Mouse (Mus musculus): ENCODE data around the gene Gzmk. TPM values are rescaled to one million over a fixed set of nuclear protein-coding genes. Genes with fewer than 3 reads are reported as not detected.

The Gzmk gene
- polyA plus RNA-seq, 1 experiment from 2014 or later: not detected

GRCm38 (mm10) chr13:113227666-113228463 lies 2.2 kb upstream of the Gzmk start:
- no peaks in the 10 kb centered on the region for H3K36me3 ChIP-seq (ENCODE audit: control insufficient read depth, insufficient read depth)
- H3K27ac ChIP-seq (ENCODE audit: low read depth, low read length): no peak overlapping the region
- H3K4me3 ChIP-seq (ENCODE audit: low read depth, low read length): no peak overlapping the region
- 85% methylated on average over 17 of the region's 17 CpGs for WGBS
- H3K9ac ChIP-seq (ENCODE audit: low read depth, low read length): no peak overlapping the region
- H3K4me2 ChIP-seq (replicated peaks; ENCODE audit: low read depth): no peak overlapping the region
- ATAC-seq: no peak
- TF ChIP-seq CTCF (IDR thresholded peaks at IDR 0.05; ENCODE audit: low read depth): peak; percentile 36; the same call in 1 of the 2 replicates
- H3K4me1 ChIP-seq (replicated peaks; ENCODE audit: control insufficient read depth, insufficient read depth, low read length): no peaks in the 10 kb centered on the region
- H3K9me3 ChIP-seq (ENCODE audit: control insufficient read depth): no peaks in the 10 kb centered on the region
- H3K27me3 ChIP-seq (replicated peaks; ENCODE audit: control insufficient read depth, insufficient read depth, low read length): no peaks in the 10 kb centered on the region

DNA sequence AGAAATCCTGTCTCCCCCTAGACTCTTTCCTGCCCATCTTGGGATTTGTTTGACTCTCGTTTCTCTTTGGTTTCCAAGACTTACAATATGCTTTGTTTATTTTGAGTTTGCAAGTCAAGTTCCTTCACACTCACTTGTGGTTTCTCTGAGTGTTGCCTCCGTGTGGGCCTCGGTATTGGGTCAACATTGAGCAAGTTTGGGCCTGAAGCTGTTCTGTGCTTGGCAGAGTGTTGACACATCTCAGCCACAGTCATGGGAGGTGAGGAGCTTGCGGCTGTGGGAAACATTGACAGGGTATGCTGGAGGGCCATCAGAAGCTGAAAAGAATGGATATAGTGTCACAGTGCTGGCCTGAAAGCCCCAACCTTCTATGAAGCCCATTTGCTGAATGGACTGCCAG lies 1.4 kb upstream of the Gzmk start:
- 58% methylated on average over 4 of the region's 4 CpGs for WGBS
- no peak for ATAC-seq
- Histone ChIP-seq H3K4me2 (replicated peaks; ENCODE audit: low read depth) (no peak overlapping the region), H3K36me3 (ENCODE audit: control insufficient read depth, insufficient read depth) (no peaks in the 10 kb centered on the region), H3K9me3 (ENCODE audit: control insufficient read depth) (no peaks in the 10 kb centered on the region), H3K27ac (ENCODE audit: low read depth, low read length) (no peak overlapping the region), H3K4me3 (ENCODE audit: low read depth, low read length) (no peak overlapping the region), H3K4me1 (replicated peaks; ENCODE audit: control insufficient read depth, insufficient read depth, low read length) (no peaks in the 10 kb centered on the region), H3K27me3 (replicated peaks; ENCODE audit: control insufficient read depth, insufficient read depth, low read length) (no peaks in the 10 kb centered on the region), H3K9ac (ENCODE audit: low read depth, low read length) (no peak overlapping the region)
- TF ChIP-seq CTCF (IDR thresholded peaks at IDR 0.05; ENCODE audit: low read depth): no peak

GRCm38 (mm10) chr13:113224105-113224504 lies 1.6 kb downstream of the Gzmk start:
- ATAC-seq: no peak

GRCm38 (mm10) chr13:113221851-113222250 lies 3.9 kb downstream of the Gzmk start:
- TF ChIP-seq CTCF (IDR thresholded peaks at IDR 0.05; ENCODE audit: low read depth): no peak
- Histone ChIP-seq H3K27ac (ENCODE audit: low read depth, low read length) (no peak overlapping the region), H3K9ac (ENCODE audit: low read depth, low read length) (no peak overlapping the region), H3K4me2 (replicated peaks; ENCODE audit: low read depth) (no peak overlapping the region), H3K4me1 (replicated peaks; ENCODE audit: control insufficient read depth, insufficient read depth, low read length) (no peaks in the 10 kb centered on the region), H3K27me3 (replicated peaks; ENCODE audit: control insufficient read depth, insufficient read depth, low read length) (no peaks in the 10 kb centered on the region), H3K9me3 (ENCODE audit: control insufficient read depth) (no peaks in the 10 kb centered on the region), H3K36me3 (ENCODE audit: control insufficient read depth, insufficient read depth) (no peaks in the 10 kb centered on the region), H3K4me3 (ENCODE audit: low read depth, low read length) (no peak overlapping the region)
- WGBS: 64% methylated on average over 6 of the region's 6 CpGs
- ATAC-seq: no peak

More at GRCm38 (mm10) chr13:113224105-113224504, 1.6 kb downstream of the Gzmk start:
- TF ChIP-seq CTCF (IDR thresholded peaks at IDR 0.05; ENCODE audit: low read depth): no peak
- peak overlapping the region; percentile 27; the same call in 1 of the 2 replicates for H3K4me2 ChIP-seq (replicated peaks; ENCODE audit: low read depth)
- no peak overlapping the region for H3K27ac ChIP-seq (ENCODE audit: low read depth, low read length)
- WGBS: 32% methylated on average over 2 of the region's 2 CpGs
- H3K36me3 ChIP-seq (ENCODE audit: control insufficient read depth, insufficient read depth): no peaks in the 10 kb centered on the region
- no peaks in the 10 kb centered on the region for H3K9me3 ChIP-seq (ENCODE audit: control insufficient read depth)
- no peak overlapping the region for H3K9ac ChIP-seq (ENCODE audit: low read depth, low read length)
- H3K27me3 ChIP-seq (replicated peaks; ENCODE audit: control insufficient read depth, insufficient read depth, low read length): no peaks in the 10 kb centered on the region
- H3K4me1 ChIP-seq (replicated peaks; ENCODE audit: control insufficient read depth, insufficient read depth, low read length): no peaks in the 10 kb centered on the region
- no peak overlapping the region for H3K4me3 ChIP-seq (ENCODE audit: low read depth, low read length)

- Histone ChIP-seq H3K4me3 (ENCODE audit: low read depth, low read length) (no peak overlapping the region), H3K9ac (ENCODE audit: low read depth, low read length) (no peak overlapping the region), H3K36me3 (ENCODE audit: control insufficient read depth, insufficient read depth) (no peaks in the 10 kb centered on the region), H3K27ac (ENCODE audit: low read depth, low read length) (no peak overlapping the region), H3K4me1 (replicated peaks; ENCODE audit: control insufficient read depth, insufficient read depth, low read length) (no peaks in the 10 kb centered on the region), H3K4me2 (replicated peaks; ENCODE audit: low read depth) (no peak overlapping the region), H3K9me3 (ENCODE audit: control insufficient read depth) (no peaks in the 10 kb centered on the region), H3K27me3 (replicated peaks; ENCODE audit: control insufficient read depth, insufficient read depth, low read length) (no peaks in the 10 kb centered on the region)
- no peak for TF ChIP-seq CTCF (IDR thresholded peaks at IDR 0.05; ENCODE audit: low read depth)
- no peak for ATAC-seq
- WGBS: 97% methylated on average over 3 of the region's 3 CpGs
These were observed 11.8 kb downstream of the Gzmk start for GRCm38 (mm10) chr13:113213865-113214264.

GRCm38 (mm10) chr13:113212401-113212800 lies 13.3 kb downstream of the Gzmk start:
- WGBS: 52% methylated on average over 3 of the region's 3 CpGs
- Histone ChIP-seq H3K36me3 (ENCODE audit: control insufficient read depth, insufficient read depth) (no peaks in the 10 kb centered on the region), H3K4me1 (replicated peaks; ENCODE audit: control insufficient read depth, insufficient read depth, low read length) (no peaks in the 10 kb centered on the region), H3K27me3 (replicated peaks; ENCODE audit: control insufficient read depth, insufficient read depth, low read length) (no peaks in the 10 kb centered on the region), H3K9me3 (ENCODE audit: control insufficient read depth) (no peaks in the 10 kb centered on the region), H3K4me2 (replicated peaks; ENCODE audit: low read depth) (no peak overlapping the region), H3K4me3 (ENCODE audit: low read depth, low read length) (no peak overlapping the region), H3K27ac (ENCODE audit: low read depth, low read length) (no peak overlapping the region), H3K9ac (ENCODE audit: low read depth, low read length) (no peak overlapping the region)
- no peak for ATAC-seq
- TF ChIP-seq CTCF (IDR thresholded peaks at IDR 0.05; ENCODE audit: low read depth): no peak
